Mouse (Mus musculus) right cerebral cortex, adult 18-20 months (tissue): ENCODE results near the gene Snx25.

Experiments used
- DNase-seq: peaks from one replicate; pipeline ENCODE4 v3.0.0; 2022; ENCODE audit warnings: mixed read lengths

The Snx25 gene

DNA sequence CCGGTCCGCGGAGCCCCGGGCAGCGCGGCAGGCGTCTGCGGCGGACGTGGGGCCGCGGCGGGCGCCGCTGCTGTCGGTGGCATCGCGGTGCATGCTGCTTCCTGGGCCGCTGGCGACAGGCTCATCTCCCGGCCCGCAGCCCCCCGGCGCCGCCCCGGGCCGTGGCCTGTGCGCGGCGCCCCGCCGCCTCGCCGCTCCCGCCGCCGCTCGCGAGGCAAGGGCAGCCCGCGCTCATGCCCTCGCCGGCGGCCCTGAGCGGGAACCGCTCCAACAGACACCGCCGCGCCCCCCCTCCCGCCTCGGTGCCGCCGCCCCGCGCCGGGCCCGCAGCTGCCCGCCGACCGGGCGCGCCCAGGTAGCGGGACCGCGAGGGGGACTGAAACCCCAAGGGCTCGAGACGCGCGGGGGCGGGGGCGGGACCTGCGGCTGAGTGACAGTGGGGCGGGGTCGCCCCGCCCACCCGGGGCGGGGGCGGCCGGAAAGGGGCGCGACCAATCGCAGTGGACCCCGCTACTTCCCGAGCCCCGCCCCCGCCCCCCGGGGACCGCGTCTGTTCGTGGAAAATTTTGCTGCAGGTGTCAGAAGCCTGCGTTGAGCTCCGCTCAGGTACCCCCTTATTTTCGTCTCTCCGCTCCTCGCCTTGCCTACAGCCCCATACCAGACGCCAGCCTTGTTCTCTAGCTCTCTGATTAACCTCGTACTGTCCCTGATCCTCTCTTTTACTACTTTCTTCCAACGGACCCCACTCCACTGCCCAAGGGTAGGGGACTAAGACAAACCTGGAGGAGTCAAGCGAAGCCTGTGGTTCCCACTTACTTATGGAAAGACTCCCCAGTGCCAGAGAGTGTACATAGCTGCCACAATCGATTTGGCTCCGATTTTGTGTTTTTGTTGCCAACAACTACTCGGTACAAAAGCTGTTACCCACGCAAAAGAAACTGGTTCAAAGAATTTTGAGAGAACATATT, at the start of gene Snx25:
Gene Snx25 (minus strand): TSS at position 96 of the 968 bp plus-strand sequence.
- peak; percentile 87 for DNase-seq

DNA sequence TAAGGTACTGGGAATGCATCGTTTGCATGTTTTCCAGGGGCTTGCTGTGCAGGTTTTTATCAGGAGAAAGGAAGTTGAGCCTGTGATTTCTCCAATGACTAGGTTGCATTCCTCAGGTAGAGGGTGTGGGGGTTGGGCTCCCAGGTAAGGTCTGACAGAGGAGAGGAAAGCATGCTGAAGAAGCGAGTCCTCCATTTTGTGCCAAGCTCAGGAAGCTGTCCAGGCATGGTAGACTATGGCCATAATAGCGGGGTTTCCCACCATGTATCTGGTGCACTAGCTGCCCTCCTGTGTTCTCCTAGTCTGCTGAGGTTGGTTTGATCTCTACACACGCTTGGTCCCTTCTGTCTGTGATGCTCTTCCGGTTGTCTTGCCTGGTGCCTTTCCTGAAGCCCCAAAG, 45.7 kb upstream of the Snx25 start:
- DNase-seq: no peak

GRCm38 (mm10) chr8:46196877-46197276, 44.9 kb upstream of the Snx25 start:
- DNase-seq: no peak

- no peak for DNase-seq
These were observed 41.1 kb upstream of the Snx25 start for GRCm38 (mm10) chr8:46193100-46193499.

DNA sequence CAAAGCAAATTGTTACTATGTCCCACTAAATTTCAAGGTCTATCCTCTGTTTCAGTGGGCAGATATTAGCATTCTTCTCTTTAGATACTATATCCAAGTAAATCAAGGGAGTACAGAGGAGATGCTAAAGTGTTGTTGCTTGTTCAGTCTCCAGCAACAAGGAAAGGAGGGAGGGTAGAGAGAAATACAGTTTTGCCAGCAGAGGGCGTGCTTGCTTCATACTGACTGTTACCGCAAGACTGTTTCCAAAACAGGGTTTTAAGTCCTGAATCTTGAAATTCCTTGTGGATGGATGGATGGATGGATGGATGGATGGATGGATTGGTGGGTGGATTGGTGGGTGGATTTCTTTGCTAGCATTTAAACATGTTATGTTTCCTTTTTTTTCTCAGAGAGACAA, 33.4 kb upstream of the Snx25 start:
- DNase-seq: peak; percentile 57

DNA sequence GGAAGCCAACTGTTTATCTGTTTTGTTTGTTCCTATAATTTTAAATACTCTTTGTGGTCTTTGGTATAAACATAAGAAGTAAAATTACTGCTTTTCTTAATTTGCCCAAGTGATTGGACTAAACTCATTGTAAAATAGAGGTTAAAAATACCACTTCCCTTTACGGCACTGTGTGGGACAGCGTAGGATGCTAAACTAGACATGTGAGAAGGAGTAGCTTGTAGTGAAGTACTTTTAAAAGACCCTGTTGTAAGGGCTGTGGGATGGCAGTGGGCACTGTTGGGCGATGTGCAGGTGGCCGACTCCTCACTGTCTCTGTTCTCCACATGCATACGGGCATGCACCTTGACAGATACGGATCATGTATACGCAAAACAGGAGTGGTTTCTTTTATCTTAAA, 28.2 kb upstream of the Snx25 start:
- no peak for DNase-seq

DNA sequence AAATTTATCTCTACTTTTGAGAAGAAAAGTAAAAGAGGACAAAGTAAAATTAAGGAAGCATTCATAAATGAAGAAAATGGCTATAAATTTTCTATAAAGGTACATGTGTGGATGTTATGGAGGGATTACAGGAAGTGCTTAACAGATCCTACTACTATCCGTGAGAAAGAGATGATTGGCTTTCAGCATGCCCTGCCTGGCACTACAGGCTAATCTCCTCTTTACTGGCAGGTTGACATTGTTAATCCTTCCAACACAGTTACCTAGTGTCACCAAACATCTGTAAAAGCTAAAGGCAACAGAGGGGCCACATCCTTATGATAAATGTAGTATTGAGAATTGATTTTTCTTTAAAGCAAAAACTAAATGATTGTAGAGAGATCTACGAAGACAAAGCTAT, 21.7 kb upstream of the Snx25 start:
- no peak for DNase-seq

DNA sequence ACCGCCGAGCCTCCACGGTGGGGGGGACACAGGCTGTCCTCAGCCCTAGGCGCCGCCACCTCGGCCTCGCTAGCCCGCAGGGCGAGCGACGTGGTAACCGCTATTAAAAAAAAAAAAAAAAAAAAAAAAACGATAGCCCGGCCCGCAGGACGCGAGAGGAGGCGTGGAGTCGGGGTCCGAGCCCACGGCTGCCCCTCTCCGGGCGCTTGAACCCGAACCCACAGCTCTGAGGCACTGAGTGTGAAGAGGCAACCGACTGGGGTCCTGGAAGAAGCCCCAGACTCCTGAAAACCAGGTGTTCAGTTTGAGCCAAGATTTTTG, 11.9 kb upstream of the Snx25 start:
- no peak for DNase-seq

DNA sequence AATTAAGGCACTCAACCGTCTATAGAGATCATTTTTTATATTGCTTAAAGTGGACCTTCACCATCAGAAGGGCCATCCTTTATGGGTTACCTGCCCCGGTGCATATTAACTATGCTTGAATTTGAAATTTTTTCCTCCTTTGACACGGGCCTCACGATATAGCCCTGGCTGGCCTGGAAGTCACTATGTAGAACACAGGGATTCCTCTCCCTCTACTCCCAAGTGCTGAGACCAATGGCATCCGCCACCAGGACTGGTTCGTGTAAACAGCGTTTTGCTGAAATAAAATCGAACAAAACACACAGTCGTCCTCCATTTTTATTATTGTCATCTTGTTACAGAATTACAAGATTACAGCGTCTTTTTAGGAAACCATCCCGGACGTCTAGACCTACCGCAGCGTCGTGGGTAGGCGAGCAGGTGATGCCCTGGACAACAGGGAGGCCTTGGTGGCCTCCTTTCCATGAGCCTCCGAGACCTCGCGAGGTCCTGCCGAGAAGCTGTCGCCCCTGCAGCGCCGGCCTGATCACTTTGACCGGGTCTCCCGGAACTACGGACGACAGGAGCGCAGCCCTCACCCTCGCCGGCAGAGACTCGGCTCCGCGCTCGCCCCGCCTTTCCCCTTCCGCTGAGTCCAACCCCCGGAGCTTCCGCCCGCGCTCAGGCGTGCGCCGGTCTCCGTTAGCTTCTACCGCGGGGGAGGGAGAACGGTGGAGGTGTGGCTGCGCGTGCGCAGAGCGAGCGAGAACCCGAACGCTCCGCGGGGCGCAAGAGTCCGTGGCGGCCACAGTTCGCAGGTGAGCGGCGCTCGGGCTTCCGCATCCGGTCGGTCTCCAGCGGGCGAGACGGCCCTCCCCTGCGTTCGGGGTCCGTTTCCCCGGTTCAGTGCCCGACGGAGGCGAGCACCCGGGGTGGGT, 11.3 kb upstream of the Snx25 start:
- peak; percentile 97 for DNase-seq

- no peak for DNase-seq
These were observed 1.1 kb upstream of the Snx25 start for GRCm38 (mm10) chr8:46153042-46153441.

DNA sequence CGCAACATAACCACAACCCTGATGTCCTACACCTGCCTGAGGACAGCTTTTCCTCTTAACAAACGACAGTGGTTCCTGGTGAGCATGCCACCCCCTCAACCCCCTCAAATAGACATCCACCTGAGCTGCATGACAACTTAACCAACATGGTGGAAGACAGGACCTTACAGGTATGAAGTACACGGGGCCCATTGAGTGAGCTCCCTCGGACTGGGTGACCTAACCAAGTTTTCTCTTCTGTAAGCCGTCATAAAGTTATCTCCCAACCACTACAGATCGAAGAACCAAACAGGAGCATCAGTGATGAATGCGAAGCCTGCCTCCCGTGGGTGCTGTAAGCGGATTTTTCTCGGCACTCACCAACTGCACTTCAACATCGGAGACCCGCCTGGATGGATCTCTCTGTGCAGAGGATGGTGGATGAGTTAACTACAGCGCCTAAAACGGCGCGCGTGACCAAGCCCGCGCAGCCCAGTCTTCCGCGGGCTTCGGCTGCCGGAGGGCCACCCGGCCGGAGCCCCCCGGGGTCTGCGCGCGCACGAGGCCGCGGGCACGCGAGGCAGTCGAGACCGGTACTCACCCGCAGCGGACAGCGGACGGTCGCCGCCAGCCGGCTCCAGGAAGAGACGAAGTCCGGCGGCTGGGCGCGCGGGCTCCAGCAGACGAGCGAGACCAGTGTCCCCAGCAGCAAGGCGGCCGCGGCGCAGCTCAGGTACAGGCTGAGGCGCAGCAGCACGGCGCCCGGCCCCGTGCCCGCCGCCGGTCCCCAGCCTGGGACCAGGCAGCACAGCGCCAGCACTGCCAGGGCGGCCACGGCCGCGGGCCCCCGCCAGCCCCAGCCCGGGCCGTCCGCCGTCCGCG, 527 bp downstream of the Snx25 start, which contains the start of gene Cfap97:
Gene Cfap97 (plus strand): TSS at position 570 of the 861 bp plus-strand sequence.
- DNase-seq: peak; percentile 48

DNA sequence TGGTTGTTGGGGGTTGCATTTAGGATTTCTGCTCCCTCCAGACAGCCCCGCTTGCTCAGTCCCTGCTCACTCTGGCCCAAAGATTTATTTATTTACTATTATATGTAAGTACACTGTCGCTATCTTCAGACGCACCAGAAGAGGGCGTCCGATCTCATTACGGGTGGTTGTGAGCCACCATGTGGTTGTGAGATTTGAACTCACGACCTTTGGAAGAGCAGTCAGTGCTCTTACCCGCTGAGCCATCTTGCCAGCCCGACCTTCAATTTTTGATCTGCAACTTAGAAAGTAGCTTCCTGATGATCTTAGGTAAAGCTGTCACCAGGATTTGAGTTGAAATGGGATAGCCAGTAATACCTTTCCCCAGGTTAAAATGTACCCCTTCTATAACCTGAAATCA, 2.2 kb downstream of the Snx25 start:
- DNase-seq: no peak

DNA sequence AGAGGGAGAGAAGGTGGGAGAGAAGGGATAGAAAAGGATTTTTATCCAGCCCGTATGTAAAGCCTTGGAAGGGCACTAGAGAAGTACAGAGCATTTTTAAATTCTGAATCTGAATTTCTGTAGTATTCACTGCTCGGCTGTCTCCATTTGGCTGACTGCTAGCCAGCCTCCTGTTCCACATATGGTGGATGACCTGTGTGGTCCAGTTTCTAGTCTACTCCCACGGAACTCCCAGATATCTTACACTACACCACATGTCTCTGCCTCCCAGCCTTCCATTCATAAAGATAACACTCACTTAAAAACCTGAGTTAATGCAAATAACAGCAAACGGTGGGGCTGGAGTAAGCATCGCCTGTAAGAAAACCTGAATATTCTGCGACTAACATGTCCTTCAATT, 2.7 kb downstream of the Snx25 start:
- no peak for DNase-seq

GRCm38 (mm10) chr8:46146173-46146572, 5.8 kb downstream of the Snx25 start:
- DNase-seq: no peak

- no peak for DNase-seq
These were observed 8.0 kb downstream of the Snx25 start for GRCm38 (mm10) chr8:46143924-46144323.

GRCm38 (mm10) chr8:46143470-46143869, 8.5 kb downstream of the Snx25 start:
- DNase-seq: no peak

DNA sequence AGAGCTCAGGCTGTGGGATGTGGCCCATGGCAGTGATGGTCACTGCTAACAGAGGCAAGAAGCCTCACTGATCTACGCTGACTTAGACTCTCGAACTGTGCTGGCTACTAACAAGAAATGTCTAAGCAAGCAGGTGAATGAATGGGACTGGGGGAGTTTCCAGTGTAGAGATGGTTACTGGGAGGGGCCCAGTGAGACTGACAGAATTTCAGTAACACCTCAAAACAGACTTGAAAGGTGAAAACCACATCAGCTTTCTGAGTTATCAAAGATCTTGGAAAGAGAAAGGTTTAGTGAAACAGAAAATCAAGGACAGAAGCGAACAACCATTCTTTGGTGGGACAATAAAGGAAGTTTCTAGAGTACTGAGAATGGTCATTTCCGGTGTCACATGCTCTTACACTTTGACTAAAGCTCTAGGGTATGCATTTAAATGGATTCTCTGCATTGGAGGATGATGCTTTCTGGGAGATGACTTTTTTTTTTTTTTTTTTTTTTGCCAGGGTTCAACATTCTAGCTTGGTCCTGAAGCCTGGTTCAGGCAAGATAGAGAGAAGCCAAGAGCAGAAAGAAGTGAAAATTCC, 9.4 kb downstream of the Snx25 start:
- no peak for DNase-seq

DNA sequence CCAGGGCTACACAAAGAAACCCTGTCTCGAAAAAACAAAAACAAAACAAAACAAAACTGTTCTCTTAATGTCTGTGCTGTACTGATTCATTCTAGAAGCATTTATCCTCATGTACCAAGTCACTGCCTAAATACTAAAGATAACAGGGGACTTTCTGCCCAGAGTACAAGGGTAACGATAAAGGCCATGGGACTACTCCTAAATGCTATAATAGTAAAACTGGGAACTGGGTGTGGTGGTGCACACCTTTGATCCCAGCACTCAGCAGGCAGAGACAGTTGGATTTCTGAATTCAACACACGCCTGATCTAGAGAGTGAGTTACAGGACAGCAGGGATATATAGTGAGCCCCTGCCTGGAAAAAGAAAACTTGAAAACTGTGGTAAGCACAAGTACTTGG, 10.3 kb downstream of the Snx25 start:
- DNase-seq: no peak

- DNase-seq: no peak
These were observed 11.4 kb downstream of the Snx25 start for GRCm38 (mm10) chr8:46140376-46141120.

- DNase-seq: peak; percentile 63
These were observed 13.9 kb downstream of the Snx25 start for GRCm38 (mm10) chr8:46137843-46138596.

GRCm38 (mm10) chr8:46137336-46137735, 14.6 kb downstream of the Snx25 start:
- no peak for DNase-seq
